Comparison of ENCODE assay signal across 20 mouse cellular contexts in the genomic region with DNA sequence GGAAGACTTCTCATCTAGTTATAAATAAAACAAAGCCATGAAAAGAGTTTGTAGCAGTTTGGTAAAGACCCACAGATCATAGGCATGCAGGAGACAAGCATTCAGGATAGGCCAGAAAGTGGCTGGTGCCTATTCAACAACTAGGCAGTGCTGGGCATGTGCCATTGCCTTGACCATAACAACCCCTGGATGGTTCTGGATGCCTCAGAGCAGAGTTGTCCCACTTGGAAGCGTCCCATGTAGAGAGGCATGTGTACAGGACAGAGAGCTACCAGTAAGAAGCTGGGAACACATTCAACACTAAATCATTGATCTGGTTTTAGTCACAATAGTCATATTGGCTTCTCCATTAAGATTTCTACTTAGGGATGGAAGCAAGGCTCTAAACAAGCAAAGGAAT.
"Had no signal": no experiment of that assay in that cellular context is flagged by ENCODE, and none has a peak within 500 bp of the region (broad histone marks: within the 10 kb centered on the region; RNA-seq: fewer than 3 reads in every experiment).

No protein-coding gene starts in this region.

- H3K4me2 ChIP-seq: limb, embryonic 13.5 days; liver, embryonic 13.5 days; lung, embryonic 14.5 days; midbrain, embryonic 12.5 days; midbrain, embryonic 15.5 days; neural tube, embryonic 12.5 days; neural tube, embryonic 15.5 days had no signal

- H3K4me1 ChIP-seq: limb, embryonic 13.5 days; liver, embryonic 13.5 days; midbrain, embryonic 12.5 days; midbrain, embryonic 15.5 days; neural tube, embryonic 12.5 days; neural tube, embryonic 15.5 days had no signal

- H3K9me3 ChIP-seq: limb, embryonic 10.5 days; limb, embryonic 13.5 days; liver, embryonic 13.5 days; midbrain, embryonic 12.5 days; midbrain, embryonic 15.5 days; neural tube, embryonic 12.5 days; neural tube, embryonic 15.5 days had no signal

- H3K27me3 ChIP-seq: limb, embryonic 13.5 days; liver, embryonic 13.5 days; midbrain, embryonic 12.5 days; midbrain, embryonic 15.5 days; neural tube, embryonic 12.5 days; neural tube, embryonic 15.5 days had no signal

- ATAC-seq: lung, postnatal 0 days; midbrain, embryonic 15.5 days had no signal

- H3K9ac ChIP-seq: limb, embryonic 13.5 days; liver, embryonic 13.5 days; lung, embryonic 14.5 days; midbrain, embryonic 12.5 days; midbrain, embryonic 15.5 days; neural tube, embryonic 12.5 days; neural tube, embryonic 15.5 days had no signal

- DNase-seq: kidney, postnatal 25 days; layer of hippocampus, adult 9-11 months; liver; liver, embryonic 13.5 days; lung, embryonic 14.5 days; right cerebral cortex, adult 18-20 months; right cerebral cortex, postnatal 14 days; right cerebral cortex, postnatal 4 days; thymus, postnatal 36 days had no signal

- H3K36me3 ChIP-seq: limb, embryonic 10.5 days; limb, embryonic 13.5 days; liver, embryonic 13.5 days; midbrain, embryonic 12.5 days; midbrain, embryonic 15.5 days; neural tube, embryonic 12.5 days; neural tube, embryonic 15.5 days had no signal

- H3K27ac ChIP-seq: kidney, postnatal 0 days; layer of hippocampus, adult 2 months; limb, embryonic 10.5 days; limb, embryonic 13.5 days; liver, embryonic 13.5 days; macrophage; midbrain, embryonic 12.5 days; midbrain, embryonic 15.5 days; neural tube, embryonic 12.5 days; neural tube, embryonic 15.5 days; stomach, postnatal 0 days had no signal

- H3K4me3 ChIP-seq: layer of hippocampus, adult 2 months; limb, embryonic 10.5 days; limb, embryonic 13.5 days; liver, embryonic 13.5 days; midbrain, embryonic 12.5 days; midbrain, embryonic 15.5 days; neural tube, embryonic 12.5 days; neural tube, embryonic 15.5 days had no signal
